Mouse (Mus musculus) stomach, postnatal 0 days (tissue): Measurements from ENCODE around the gene Nol4l. TPM values are rescaled to one million over a fixed set of nuclear protein-coding genes. Genes with fewer than 3 reads are reported as not detected.
A peak's percentile ranks its signal among the peaks of the same experiment; 100 is the strongest.

Source experiments
- ATAC-seq: fragments of 200-750 bp; cut with Nextera tagmentation; 2 replicates; pipeline ENCODE4 v1.8.0; 2017; ENCODE audit not compliant: low FRiP score, low TSS enrichment
- DNase-seq: peaks from one replicate; pipeline ENCODE4 v3.0.0-alpha.2; 2016; ENCODE audit warnings: low spot score
- H3K27ac ChIP-seq: fragments of 300-500 bp; sonication (generic); replicated peaks from 2 replicates; pipeline ENCODE4 v1.5.1; 2014; ENCODE audit warnings: mild to moderate bottlenecking, control low read depth
- H3K27me3 ChIP-seq: fragments of 300-500 bp; sonication (generic); 2 replicates; pipeline ENCODE4 v1.6.1; 2014; ENCODE audit warnings: low read length; ENCODE audit not compliant: control insufficient read depth, insufficient read depth
- H3K36me3 ChIP-seq: fragments of 300-500 bp; sonication (generic); 2 replicates; pipeline ENCODE4 v1.6.1; 2014; ENCODE audit warnings: low read length, mixed read lengths; ENCODE audit not compliant: control insufficient read depth, insufficient read depth
- H3K4me1 ChIP-seq: fragments of 300-500 bp; sonication (generic); replicated peaks from 2 replicates; pipeline ENCODE4 v1.6.1; 2014; ENCODE audit warnings: antibody characterized with exemption; ENCODE audit not compliant: control insufficient read depth, insufficient read depth
- H3K4me2 ChIP-seq: fragments of 300-500 bp; sonication (generic); replicated peaks from 2 replicates; pipeline ENCODE4 v1.6.1; 2014; ENCODE audit warnings: low read depth, mild to moderate bottlenecking, control low read depth, moderate library complexity
- H3K4me3 ChIP-seq: fragments of 300-500 bp; sonication (generic); 2 replicates; pipeline ENCODE4 v1.5.1; 2014; ENCODE audit warnings: low read depth, low read length, control low read depth
- H3K9ac ChIP-seq: fragments of 300-500 bp; sonication (generic); 2 replicates; pipeline ENCODE4 v1.6.1; 2014; ENCODE audit warnings: mild to moderate bottlenecking, low read length, control low read depth, mixed read lengths
- H3K9me3 ChIP-seq: fragments of 300-500 bp; sonication (generic); 2 replicates; pipeline ENCODE4 v1.6.1; 2016; ENCODE audit warnings: low read length; ENCODE audit not compliant: control insufficient read depth
- CTCF ChIP-seq: IDR thresholded peaks from 2 replicates; pipeline ENCODE4 v1.5.1; 2016; ENCODE audit warnings: antibody characterized with exemption, low read depth, mild to moderate bottlenecking, moderate library complexity
- EP300 ChIP-seq: optimal IDR thresholded peaks from 2 replicates; pipeline ENCODE3; 2016; ENCODE audit warnings: antibody characterized with exemption
- WGBS: fragments of 180-500 bp; shearing (Covaris S2); extraction: QIAGEN DNeasy Blood & Tissue Kit; methylation state at CpG from one replicate; pipeline ENCODE4 v1.1.7; 2014; 5-methylcytosine and 5-hydroxymethylcytosine counted together
- polyA plus RNA-seq: library from polyadenylated mRNA; unstranded; fragments of >200 nt; fragmentation: Nextera tagmentation; extraction: Ambion mirVana; gene quantifications from 2 replicates; pipeline ENCODE4 v1.2.1, GENCODE M21; 2015

Gene Nol4l
- polyA plus RNA-seq, 1 experiment from 2014 or later = 4.4 TPM

DNA sequence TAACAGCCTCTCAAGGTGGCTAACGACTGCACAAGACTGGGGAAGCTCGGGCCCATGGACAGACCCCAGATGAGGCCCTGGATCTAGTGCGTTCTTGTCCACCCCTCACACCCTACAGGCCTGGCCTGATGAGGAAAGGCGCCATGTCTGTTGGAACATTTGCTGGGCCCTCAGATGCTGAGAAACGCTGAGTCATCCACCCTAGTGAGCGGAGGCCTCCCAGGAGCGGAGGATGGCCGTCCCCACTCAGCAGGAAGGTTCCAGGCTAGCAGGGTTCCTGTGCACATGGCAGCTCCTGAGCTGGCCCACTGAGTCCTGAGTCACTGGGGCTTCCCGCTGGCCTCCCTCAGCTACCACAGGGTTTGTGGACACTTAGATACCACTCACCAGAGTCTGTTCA lies 9.7 kb downstream of the Nol4l start:
- Histone ChIP-seq H3K27me3 (no peaks in the 10 kb centered on the region), H3K4me3 (no peak overlapping the region), H3K4me1 (no peaks in the 10 kb centered on the region), H3K27ac (no peak overlapping the region), H3K4me2 (no peak overlapping the region), H3K9me3 (no peaks in the 10 kb centered on the region), H3K36me3 (no peaks in the 10 kb centered on the region), H3K9ac (no peak overlapping the region)
- WGBS = 79% methylated on average over 9 of the region's 9 CpGs
- no peak for ATAC-seq
- no peak for DNase-seq
- TF ChIP-seq EP300 = no peak
- TF ChIP-seq CTCF = no peak

DNA sequence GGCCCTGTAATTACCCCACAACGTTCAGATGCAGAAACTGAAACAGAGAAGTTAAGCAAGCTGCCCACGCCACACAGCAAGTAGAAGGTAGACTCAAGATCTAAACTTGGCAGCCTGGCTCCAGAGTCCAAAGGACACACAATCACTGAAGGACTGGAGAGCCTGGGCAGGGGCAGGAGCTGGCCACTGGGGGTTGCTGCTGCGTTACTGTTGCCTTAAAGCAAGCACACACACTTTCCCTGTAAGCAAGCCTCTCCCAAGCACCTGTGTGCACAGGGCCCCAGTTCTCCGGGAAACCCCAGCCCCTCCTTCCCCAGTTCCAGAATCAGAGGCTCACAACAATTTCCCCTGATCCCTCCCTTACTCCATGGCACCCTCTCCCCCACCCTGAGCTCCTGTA lies 12.8 kb downstream of the Nol4l start:
- no peak overlapping the region for H3K9ac ChIP-seq
- ATAC-seq (peak; percentile 81), DNase-seq (peak; percentile 77)
- WGBS = 33% methylated on average over 4 of the region's 4 CpGs
- peak; percentile 67 for TF ChIP-seq CTCF
- TF ChIP-seq EP300 = no peak
- H3K27me3 ChIP-seq = no peaks in the 10 kb centered on the region
- no peaks in the 10 kb centered on the region for H3K9me3 ChIP-seq
- no peaks in the 10 kb centered on the region for H3K4me1 ChIP-seq
- H3K36me3 ChIP-seq = no peaks in the 10 kb centered on the region
- H3K27ac ChIP-seq = no peak overlapping the region
- no peak overlapping the region for H3K4me3 ChIP-seq
- no peak overlapping the region for H3K4me2 ChIP-seq

DNA sequence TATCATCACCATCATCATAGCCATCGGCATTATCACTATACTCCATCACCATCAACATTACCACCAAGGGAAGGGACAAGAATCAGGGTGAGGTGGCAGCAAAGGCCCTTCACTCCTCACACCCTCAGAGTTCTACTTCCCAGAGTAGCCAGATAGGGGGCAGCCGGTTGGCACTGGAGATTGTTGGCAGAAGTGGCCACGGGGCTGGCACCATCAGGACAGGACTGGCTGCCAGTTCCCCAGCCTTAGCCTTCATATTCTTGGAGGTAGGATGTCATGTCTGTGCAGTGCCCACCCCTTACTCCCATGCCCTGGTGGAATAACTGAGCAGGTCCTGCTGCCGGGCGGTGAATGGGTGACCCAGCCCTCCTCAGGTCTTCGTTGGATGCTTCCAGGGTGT lies 14.2 kb downstream of the Nol4l start:
- no peak overlapping the region for H3K9ac ChIP-seq
- no peaks in the 10 kb centered on the region for H3K36me3 ChIP-seq
- no peak overlapping the region for H3K27ac ChIP-seq
- H3K4me1 ChIP-seq = no peaks in the 10 kb centered on the region
- no peak overlapping the region for H3K4me2 ChIP-seq
- TF ChIP-seq EP300 (no peak), CTCF (no peak)
- ATAC-seq = no peak
- no peak overlapping the region for H3K4me3 ChIP-seq
- no peaks in the 10 kb centered on the region for H3K27me3 ChIP-seq
- no peaks in the 10 kb centered on the region for H3K9me3 ChIP-seq
- DNase-seq = no peak
- 86% methylated on average over 6 of the region's 6 CpGs for WGBS

DNA sequence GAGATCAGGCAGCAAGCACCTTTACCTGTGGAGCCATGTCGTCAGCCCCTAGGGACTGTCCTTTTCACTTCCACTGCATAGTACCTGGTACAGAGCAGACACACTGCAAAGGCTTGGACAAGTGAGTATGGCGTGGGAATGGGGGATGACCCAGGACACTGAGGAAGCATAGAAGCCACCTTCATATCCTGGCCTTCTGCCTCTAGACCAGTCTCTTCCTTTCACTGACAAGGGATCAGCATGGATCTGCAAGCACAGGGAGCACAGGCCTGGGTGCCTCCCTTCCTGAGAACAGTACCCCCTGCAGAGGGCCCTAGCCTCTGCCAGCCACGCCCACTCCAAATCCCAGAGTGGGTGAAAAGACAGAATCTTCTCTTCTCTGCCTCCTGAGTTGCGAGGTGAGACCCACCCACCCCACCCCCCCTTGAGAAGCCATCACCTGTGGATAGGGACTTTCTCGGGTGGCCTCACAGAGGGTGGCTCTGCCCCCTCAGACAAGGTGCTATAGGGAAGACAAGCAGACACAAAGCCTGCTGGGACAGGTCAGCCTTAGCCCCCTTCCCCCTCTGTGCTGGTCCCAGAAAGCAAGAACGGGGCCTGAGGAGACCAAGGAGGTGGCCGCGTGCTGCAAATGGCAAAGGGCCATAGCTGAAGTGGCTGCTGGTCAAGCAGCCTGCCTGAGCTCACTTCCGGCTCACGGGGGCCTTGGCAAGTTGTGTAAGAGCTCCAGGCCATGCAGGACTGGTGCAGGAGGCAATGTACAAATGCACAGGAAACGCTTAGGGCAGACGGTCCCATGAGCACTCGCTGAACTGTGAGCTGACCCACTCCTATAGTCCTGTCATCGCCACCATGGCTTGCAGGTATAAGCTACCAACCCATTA lies 15.0 kb downstream of the Nol4l start:
- no peak overlapping the region for H3K9ac ChIP-seq
- DNase-seq = no peak
- no peak overlapping the region for H3K27ac ChIP-seq
- ATAC-seq = no peak
- H3K36me3 ChIP-seq = no peaks in the 10 kb centered on the region
- no peaks in the 10 kb centered on the region for H3K9me3 ChIP-seq
- H3K4me1 ChIP-seq = no peaks in the 10 kb centered on the region
- 80% methylated on average over 14 of the region's 14 CpGs for WGBS
- no peak overlapping the region for H3K4me3 ChIP-seq
- TF ChIP-seq EP300 = no peak
- TF ChIP-seq CTCF = no peak
- no peaks in the 10 kb centered on the region for H3K27me3 ChIP-seq
- H3K4me2 ChIP-seq = no peak overlapping the region

DNA sequence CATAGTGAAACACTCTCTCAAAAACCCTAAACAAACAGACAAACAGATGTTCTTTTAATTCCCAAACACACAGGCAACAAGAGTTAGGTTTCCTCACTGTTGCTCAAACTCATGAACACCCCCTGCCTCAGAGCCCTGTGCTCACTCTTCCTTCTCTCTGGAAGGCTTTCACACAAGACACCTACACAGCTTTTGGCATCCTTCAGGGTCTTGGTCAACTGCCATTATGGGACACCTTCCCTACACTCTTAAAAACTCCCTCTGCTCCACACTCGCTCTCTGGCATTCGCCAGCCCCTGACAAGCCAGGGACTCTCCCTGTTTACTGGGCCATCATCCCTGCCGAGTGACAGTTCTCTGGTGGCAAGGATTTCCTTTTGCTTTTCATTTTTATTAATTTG lies 15.8 kb downstream of the Nol4l start:
- 86% methylated on average over 3 of the region's 3 CpGs for WGBS
- no peak for ATAC-seq

More for the DNA sequence above, 15.8 kb downstream of the Nol4l start:
- Histone ChIP-seq H3K9me3 (no peaks in the 10 kb centered on the region), H3K4me2 (no peak overlapping the region), H3K27ac (no peak overlapping the region), H3K36me3 (no peaks in the 10 kb centered on the region), H3K4me1 (no peaks in the 10 kb centered on the region), H3K4me3 (no peak overlapping the region), H3K27me3 (no peaks in the 10 kb centered on the region), H3K9ac (no peak overlapping the region)
- no peak for DNase-seq
- no peak for TF ChIP-seq EP300
- no peak for TF ChIP-seq CTCF
